Mouse (Mus musculus) kidney, adult 2 months (tissue): Measurements from ENCODE around the gene Epha2.

Source experiments
- CTCF ChIP-seq: fragments of 200-500 bp; conservative IDR thresholded peaks from 2 replicates; pipeline ENCODE4 v1.5.1; 2011; ENCODE audit warnings: low read depth, mild to moderate bottlenecking, control low read depth, low read length, moderate library complexity, mixed read lengths; ENCODE audit not compliant: insufficient read depth, insufficient read length
- POLR2A ChIP-seq: fragments of 200-500 bp; IDR thresholded peaks from one replicate; pipeline ENCODE4 v1.6.1; 2011; ENCODE audit warnings: low read depth, low read length, control low read depth

DNA sequence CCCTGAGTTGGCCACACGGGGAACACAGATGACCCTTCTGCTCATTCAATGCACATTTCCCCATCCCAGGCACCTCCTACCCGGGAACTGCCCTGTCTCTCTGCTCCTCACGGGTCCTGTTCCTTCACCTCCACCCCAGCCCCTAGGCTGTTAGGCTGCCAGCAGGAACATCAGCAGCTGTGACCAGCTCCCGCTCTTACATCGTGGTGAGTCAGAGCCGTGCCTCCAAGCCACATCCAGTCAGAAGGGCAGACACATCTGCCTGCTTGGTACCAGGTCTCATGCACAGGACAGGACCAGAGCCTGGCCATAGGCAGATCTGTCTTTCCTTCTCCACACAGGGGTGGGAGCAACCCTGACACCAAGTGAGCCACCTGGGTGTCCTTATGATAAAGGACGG, 64.8 kb downstream of the Epha2 start:
- TF ChIP-seq POLR2A (no peak), CTCF (no peak)
